Mouse (Mus musculus): ENCODE measurements around the gene Fam69b. TPM values are rescaled to one million over a fixed set of nuclear protein-coding genes. Genes with fewer than 3 reads are reported as not detected.
A peak's percentile ranks its signal among the peaks of the same experiment; 100 is the strongest.

The Fam69b gene
- 10 to 100 TPM; 13.8 to 16.8 TPM for total RNA-seq (2021)

DNA sequence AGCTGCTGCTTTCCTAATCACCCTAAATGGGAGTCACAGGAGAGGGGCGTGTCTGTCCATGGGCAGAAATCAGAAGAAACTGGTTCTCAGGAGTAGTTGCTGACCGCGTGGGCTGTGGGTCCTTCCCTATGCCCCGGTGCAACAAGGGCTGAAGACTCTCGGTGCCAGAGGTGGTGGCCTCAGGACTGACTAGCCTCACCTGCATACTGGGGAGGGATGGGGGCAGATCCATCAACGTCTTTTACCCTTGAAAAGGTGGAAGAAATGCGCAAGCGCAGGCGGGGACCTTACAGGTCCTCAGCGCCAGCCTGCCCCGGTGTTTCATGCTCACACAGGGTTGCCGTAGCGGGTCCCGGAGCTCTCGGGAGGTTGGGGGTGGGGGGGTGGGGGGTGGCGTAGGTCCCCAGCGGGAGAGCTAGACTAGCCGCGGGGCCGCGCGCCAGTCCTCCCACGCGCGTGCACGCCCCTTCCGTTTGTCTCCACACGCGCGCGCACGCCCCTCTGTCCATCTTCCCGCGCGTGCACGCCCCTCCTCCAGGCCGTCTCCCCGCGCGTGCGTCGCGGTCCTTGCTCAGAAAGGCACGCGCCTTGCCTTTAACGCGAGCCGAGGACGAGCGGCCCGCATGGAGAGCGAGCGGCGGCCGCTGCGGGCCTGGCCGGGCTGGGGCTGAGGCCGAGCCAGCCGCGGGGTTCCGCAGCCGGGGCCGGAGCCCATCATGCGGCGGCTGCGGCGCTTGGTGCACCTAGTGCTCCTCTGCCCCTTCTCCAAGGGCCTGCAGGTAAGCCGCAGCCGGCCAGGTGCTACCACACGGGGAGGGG lies at the start of gene Fam69b:
Gene Fam69b (plus strand): TSS at position 537 of the 819 bp plus-strand sequence.
- intact Hi-C loops (cut with DNase I), result no loop called here
- DNase-seq, result peak; percentile 81

- intact Hi-C loops (cut with DNase I), result no loop called here
- no peak for DNase-seq
These were observed 48.5 kb upstream of the Fam69b start, which contains the start of gene Egfl7 for GRCm38 (mm10) chr2:26579714-26580113. Egfl7 (plus strand) TSS chr2:26580014.

- intact Hi-C loops (cut with DNase I), result no loop called here
- no peak for DNase-seq
These were observed 47.5 kb upstream of the Fam69b start for GRCm38 (mm10) chr2:26580751-26581150.

- intact Hi-C loops (cut with DNase I), result no loop called here
- DNase-seq, result no peak
These were observed 46.1 kb upstream of the Fam69b start for GRCm38 (mm10) chr2:26582203-26582602.

- intact Hi-C loops (cut with DNase I), result no loop called here
These were observed 45.5 kb upstream of the Fam69b start for GRCm38 (mm10) chr2:26582741-26583140.

DNA sequence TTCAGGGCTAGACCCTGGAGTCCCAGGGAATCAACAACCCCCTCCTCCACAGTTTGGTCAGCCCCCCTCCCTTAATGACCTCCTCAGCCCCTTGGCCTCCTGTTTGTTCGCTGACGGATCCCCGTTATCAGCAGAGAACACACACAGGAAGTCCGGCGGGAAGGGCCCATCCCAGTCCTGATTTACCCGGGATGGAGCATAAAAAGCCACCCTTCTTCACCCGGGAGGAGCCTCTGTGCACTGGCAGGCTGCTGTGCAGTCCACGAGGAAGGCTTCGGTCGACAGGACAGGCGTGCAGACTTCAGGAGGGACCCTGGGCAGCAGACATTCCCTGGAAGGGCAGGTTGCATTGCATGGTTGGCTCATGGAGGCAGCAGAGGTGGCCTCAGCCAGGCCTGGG lies 44.6 kb upstream of the Fam69b start:
- intact Hi-C loops (cut with DNase I), result loop anchor here (1.0 kb wide), 1 partner anchor 12 kb away; no protein-coding TSS in a partner anchor
- DNase-seq, result peak; percentile 79 to 85

More at GRCm38 (mm10) chr2:26582741-26583140, 45.5 kb upstream of the Fam69b start:
- no peak for DNase-seq

GRCm38 (mm10) chr2:26585713-26586112 lies 42.5 kb upstream of the Fam69b start:
- intact Hi-C loops (cut with DNase I), result no loop called here
- peak in 1 of 2 experiments; percentile 52 for DNase-seq

GRCm38 (mm10) chr2:26586294-26587043 lies 41.8 kb upstream of the Fam69b start, which contains the start of gene Gm20532:
Gm20532 (plus strand) TSS chr2:26586639.
- intact Hi-C loops (cut with DNase I), result no loop called here
- DNase-seq, result peak; percentile 71 to 76

GRCm38 (mm10) chr2:26587044-26587405 lies 41.2 kb upstream of the Fam69b start:
- DNase-seq, result no peak
- intact Hi-C loops (cut with DNase I), result no loop called here

GRCm38 (mm10) chr2:26588573-26588972 lies 39.7 kb upstream of the Fam69b start:
- intact Hi-C loops (cut with DNase I), result loop anchor here (1.0 kb wide), 1 partner anchor 17 kb away; no protein-coding TSS in a partner anchor
- no peak for DNase-seq

GRCm38 (mm10) chr2:26589284-26589683 lies 39.0 kb upstream of the Fam69b start:
- intact Hi-C loops (cut with DNase I), result no loop called here
- DNase-seq, result no peak

DNA sequence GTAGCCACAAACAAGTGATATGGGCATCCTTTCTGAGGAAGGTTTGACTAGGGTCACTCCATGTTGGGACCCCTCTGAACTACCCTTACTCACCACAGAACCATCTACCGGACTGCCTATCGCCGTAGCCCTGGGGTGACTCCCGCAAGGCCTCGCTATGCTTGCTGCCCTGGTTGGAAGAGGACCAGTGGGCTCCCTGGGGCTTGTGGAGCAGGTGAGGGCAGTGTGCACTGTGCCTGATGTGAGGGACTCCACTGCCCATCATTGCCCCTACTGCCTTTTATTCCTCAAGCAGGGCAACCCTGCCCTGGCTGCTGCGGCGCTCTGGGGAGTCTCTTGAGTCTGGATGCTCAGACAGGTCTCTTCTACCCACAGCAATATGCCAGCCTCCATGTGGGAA lies 38.0 kb upstream of the Fam69b start:
- intact Hi-C loops (cut with DNase I), result no loop called here
- DNase-seq, result no peak

DNA sequence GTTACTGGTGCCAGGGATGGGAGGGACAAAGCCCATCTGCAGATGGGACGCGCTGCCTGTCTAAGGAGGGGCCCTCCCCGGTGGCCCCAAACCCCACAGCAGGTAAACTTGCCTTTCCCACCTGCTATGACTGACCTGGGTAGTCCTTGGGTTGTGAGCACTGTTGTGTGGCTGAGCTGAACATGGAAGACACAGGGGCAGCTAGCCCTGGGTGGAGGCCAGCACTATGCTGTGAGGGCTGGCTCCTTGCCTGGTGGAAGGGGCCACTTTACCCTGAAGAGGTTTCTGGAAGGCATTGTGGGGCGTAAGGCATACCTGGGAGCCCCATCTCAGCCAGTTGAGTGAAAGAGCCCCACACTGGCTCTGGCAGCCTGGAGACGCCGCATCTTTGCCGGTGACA lies 37.3 kb upstream of the Fam69b start:
- intact Hi-C loops (cut with DNase I), result no loop called here
- DNase-seq, result peak in 1 of 2 experiments; percentile 24

GRCm38 (mm10) chr2:26591416-26591815 lies 36.8 kb upstream of the Fam69b start:
- intact Hi-C loops (cut with DNase I), result no loop called here
- peak in 1 of 2 experiments; percentile 25 for DNase-seq

- intact Hi-C loops (cut with DNase I), result no loop called here
These were observed 34.8 kb upstream of the Fam69b start for GRCm38 (mm10) chr2:26593211-26594021.

GRCm38 (mm10) chr2:26594022-26594346 lies 34.3 kb upstream of the Fam69b start:
- DNase-seq, result peak; percentile 72 to 78
- intact Hi-C loops (cut with DNase I), result no loop called here

More at GRCm38 (mm10) chr2:26593211-26594021, 34.8 kb upstream of the Fam69b start:
- DNase-seq, result peak; percentile 26 to 28

- no peak for DNase-seq
- intact Hi-C loops (cut with DNase I), result no loop called here
These were observed 33.8 kb upstream of the Fam69b start for GRCm38 (mm10) chr2:26594461-26594933.

DNA sequence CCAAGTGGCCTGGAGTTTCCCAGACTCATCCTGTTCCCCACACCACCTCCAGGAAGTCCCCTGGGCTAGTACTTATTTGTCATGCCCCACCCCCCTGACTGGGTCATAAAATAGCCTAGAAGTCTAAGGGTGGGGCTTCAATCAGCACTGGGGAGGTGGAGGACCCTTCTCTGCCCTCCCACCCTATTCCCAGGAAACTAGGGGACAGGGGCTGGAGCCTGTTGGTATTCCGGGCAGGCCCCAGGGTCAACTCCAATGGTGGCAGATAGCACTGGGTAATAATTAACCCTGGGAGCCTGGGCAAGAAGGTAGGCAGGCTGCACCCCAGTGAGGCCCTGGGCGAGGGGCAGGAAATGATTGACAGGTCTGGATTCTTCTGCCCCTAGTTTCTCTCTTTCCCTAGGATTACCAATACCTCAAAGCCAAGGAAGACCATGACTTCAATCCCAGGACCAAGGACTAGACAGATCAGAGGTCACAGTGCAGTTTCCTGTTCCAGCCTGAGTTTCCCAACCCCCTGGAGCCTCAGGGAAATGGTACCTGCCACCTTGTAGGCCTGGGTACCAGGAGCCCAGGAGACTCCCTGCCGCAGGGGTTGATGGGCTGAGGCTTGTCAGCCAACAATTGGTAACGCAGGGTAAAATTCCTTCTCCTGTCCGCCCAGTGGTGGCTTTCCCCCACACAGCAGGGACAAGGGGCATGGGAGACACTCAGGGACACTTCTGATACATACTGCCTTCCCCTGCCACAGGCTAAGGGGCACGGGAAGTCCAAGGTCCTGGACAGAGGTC lies 33.1 kb upstream of the Fam69b start:
- intact Hi-C loops (cut with DNase I), result no loop called here
- peak in 1 of 2 experiments; percentile 52 for DNase-seq

- intact Hi-C loops (cut with DNase I), result no loop called here
- peak in 1 of 2 experiments; percentile 37 for DNase-seq
These were observed 32.4 kb upstream of the Fam69b start for GRCm38 (mm10) chr2:26595725-26596435.

All from heart, postnatal 10 days (tissue).